Mouse (Mus musculus) testis, adult 2 months (tissue): ENCODE data around the gene Cnn3. TPM values are rescaled to one million over a fixed set of nuclear protein-coding genes. Genes with fewer than 3 reads are reported as not detected.

Source experiments
- H3K27ac ChIP-seq: fragments of 200-500 bp; 2 replicates; pipeline ENCODE4 v1.5.1; 2012; ENCODE audit warnings: low read depth, low read length; ENCODE audit not compliant: control insufficient read depth, insufficient read depth
- H3K27me3 ChIP-seq: fragments of 200-500 bp; 2 replicates; pipeline ENCODE4 v1.6.1; 2012; ENCODE audit warnings: mild to moderate bottlenecking, low read length, moderate library complexity; ENCODE audit not compliant: control insufficient read depth, insufficient read depth
- H3K36me3 ChIP-seq: fragments of 200-500 bp; 2 replicates; pipeline ENCODE4 v1.6.1; 2012; ENCODE audit warnings: mild to moderate bottlenecking, low read length; ENCODE audit not compliant: control insufficient read depth, insufficient read depth
- H3K4me1 ChIP-seq: fragments of 200-500 bp; 2 replicates; pipeline ENCODE4 v1.6.1; 2012; ENCODE audit warnings: low read length; ENCODE audit not compliant: control insufficient read depth, insufficient read depth
- H3K4me3 ChIP-seq: fragments of 200-500 bp; 2 replicates; pipeline ENCODE4 v1.5.1; 2012; ENCODE audit warnings: low read depth, mild to moderate bottlenecking, low read length, moderate library complexity, mixed read lengths; ENCODE audit not compliant: control insufficient read depth
- CTCF ChIP-seq: fragments of 200-500 bp; IDR thresholded peaks from 2 replicates; pipeline ENCODE4 v1.5.1; 2012; ENCODE audit warnings: low read depth, mild to moderate bottlenecking, inconsistent platforms, low read length, moderate library complexity; ENCODE audit not compliant: control insufficient read depth, insufficient read depth, insufficient replicate concordance
- POLR2A ChIP-seq: fragments of 200-500 bp; IDR thresholded peaks from 2 replicates; pipeline ENCODE4 v1.6.1; 2012; ENCODE audit warnings: low read depth, mild to moderate bottlenecking, inconsistent platforms, low read length, moderate library complexity; ENCODE audit not compliant: control insufficient read depth
- polyA plus RNA-seq: library from polyadenylated mRNA; depleted of rRNA; stranded (reverse); fragments of >200 nt; gene quantifications from 2 replicates; pipeline ENCODE4 v1.2.3, GENCODE M21; 2012; rRNA removed

Cnn3 gene
- polyA plus RNA-seq, 1 experiment, result 7.8 TPM

DNA sequence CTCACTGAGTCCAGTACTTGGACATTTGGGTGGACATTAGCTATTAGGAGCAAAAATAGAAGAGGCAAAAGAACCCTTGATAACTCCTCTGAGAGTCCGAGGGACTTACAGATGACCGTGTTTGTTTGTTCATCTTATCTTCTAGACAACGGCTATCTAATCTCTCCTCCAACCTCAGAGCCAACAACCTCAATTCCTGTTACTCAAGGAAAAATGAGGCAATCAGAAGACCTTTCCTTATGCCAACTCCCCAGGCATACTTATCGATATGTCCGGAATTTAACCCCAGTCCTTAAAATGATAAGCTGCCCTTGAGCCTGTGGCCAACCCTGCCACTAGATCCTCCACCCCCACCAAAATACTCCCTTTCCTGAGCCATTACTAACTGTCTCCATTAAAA, 74.4 kb downstream of the Cnn3 start:
- no peak overlapping the region for H3K4me3 ChIP-seq

DNA sequence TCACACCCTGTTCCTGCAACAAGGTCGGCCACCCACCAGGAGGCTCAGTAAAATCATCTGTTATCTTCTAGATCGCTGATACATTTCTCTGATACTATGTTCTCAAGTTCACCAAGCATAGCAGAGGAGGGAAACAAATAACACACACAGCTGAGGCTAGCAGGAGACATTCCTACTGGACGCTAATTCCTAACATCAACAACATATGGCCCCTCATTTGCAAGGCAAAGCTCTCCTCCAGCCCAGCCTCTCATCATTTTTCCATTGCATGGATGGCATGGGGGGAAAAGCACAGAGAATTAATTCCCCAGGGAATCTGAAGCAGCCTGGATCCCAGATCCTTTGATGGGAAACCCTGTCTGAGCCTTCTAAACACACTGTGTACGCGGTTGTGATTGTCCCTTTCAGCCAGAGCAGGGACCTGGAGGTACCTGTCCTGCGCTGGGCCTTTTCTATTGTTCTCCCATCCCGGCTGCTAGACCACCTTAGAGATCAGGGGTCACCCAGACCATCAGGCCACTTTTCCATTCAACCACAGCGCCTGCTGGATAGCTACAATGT, 78.7 kb downstream of the Cnn3 start:
- TF ChIP-seq POLR2A, result no peak
- no peak for TF ChIP-seq CTCF
- H3K27me3 ChIP-seq, result no peaks in the 10 kb centered on the region
- H3K36me3 ChIP-seq, result no peaks in the 10 kb centered on the region
- no peaks in the 10 kb centered on the region for H3K4me1 ChIP-seq
- H3K27ac ChIP-seq, result no peak overlapping the region
- no peak overlapping the region for H3K4me3 ChIP-seq

More for the DNA sequence above, 74.4 kb downstream of the Cnn3 start:
- H3K27me3 ChIP-seq, result no peaks in the 10 kb centered on the region
- H3K27ac ChIP-seq, result no peak overlapping the region
- no peak for TF ChIP-seq POLR2A
- TF ChIP-seq CTCF, result no peak
- H3K36me3 ChIP-seq, result no peaks in the 10 kb centered on the region
- no peaks in the 10 kb centered on the region for H3K4me1 ChIP-seq

DNA sequence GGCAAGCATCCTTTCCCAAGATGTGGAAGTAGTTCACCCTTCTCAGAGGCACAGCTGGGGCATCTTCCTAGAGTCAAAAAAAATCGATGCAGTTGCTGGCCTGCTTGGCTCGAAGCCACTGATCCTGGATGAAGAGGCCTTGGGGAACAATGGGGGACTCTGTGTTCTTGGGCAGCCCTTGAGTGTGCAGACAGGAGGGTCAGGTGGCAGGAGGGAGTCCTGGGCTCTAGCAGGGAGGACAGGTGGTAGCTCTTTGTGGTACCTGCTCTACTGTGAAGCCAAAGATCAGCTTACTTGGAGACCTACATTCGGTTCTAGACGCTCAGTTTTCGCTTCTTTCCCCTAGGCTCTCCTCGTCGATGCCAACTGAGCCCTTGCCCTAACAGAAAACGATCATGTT, 79.9 kb downstream of the Cnn3 start:
- Histone ChIP-seq H3K4me3 (no peak overlapping the region), H3K27me3 (no peaks in the 10 kb centered on the region), H3K4me1 (no peaks in the 10 kb centered on the region), H3K36me3 (no peaks in the 10 kb centered on the region), H3K27ac (no peak overlapping the region)
- TF ChIP-seq CTCF (no peak), POLR2A (no peak)

DNA sequence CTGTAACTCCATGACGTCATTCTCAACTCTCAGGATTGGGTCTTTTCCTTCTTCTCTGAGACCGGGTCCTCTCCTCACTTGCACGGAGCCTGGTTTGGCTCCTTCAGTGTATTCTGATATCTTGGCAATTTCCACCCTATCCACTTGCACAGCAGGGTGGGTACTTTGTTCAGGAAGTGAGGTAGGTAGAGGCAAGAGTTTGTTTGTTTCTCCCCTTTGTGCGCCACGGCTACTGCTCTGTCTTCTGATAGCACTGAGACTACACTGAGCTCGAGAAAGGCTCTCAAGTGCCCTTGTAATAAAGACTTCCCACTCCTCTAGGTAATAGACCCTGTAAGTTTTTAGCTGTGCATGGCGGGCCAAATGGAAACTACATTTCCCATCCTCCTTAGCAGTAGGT, 80.5 kb downstream of the Cnn3 start:
- TF ChIP-seq POLR2A (no peak), CTCF (no peak)
- Histone ChIP-seq H3K4me3 (no peak overlapping the region), H3K4me1 (no peaks in the 10 kb centered on the region), H3K36me3 (no peaks in the 10 kb centered on the region), H3K27ac (no peak overlapping the region), H3K27me3 (no peaks in the 10 kb centered on the region)

DNA sequence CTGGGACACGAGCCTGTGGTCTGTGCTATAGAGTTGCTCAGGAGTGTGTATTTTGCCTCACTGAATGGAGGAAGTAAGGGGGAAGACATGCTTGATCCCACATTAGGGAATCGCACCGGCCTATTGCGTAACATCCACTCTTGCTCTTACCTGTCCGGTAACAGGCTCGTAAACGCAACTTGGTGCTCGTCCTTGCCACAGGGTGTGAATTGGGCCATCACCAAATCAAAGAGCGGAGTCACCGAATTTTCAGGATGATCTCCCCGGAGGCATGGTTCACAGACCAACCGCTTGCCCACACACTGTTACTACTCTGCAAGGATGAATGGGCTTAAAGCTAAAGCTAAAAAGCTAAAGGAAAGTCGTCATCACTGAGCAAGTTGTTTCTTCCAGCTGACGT, 81.4 kb downstream of the Cnn3 start:
- Histone ChIP-seq H3K4me1 (no peaks in the 10 kb centered on the region), H3K36me3 (no peaks in the 10 kb centered on the region), H3K27ac (no peak overlapping the region), H3K4me3 (no peak overlapping the region), H3K27me3 (no peaks in the 10 kb centered on the region)
- no peak for TF ChIP-seq CTCF
- TF ChIP-seq POLR2A, result no peak

Other genes with a start within 250 kb of the Cnn3 start
- 158 and 227 TPM in 2 replicates for gene Tmem56, start 143.4 kb upstream of the Cnn3 start, polyA plus RNA-seq
- 2.5 and 3.3 TPM in 2 replicates for gene Alg14, start 134.7 kb upstream of the Cnn3 start, polyA plus RNA-seq
- 1.4 and 1.5 TPM in 2 replicates for gene Slc44a3, start 105.9 kb downstream of the Cnn3 start, polyA plus RNA-seq
- not detected in 2 replicates for gene 4930432M17Rik, start 244.3 kb downstream of the Cnn3 start, polyA plus RNA-seq